Mouse (Mus musculus): Measurements from ENCODE around the gene Ift122.
"Not testable (repeated sequence)": the region's sequence is repeated elsewhere in the genome, so short reads cannot be mapped to it uniquely, and the experiment has no call there.

Ift122 gene

GRCm38 (mm10) chr6:115853091-115853813 lies at the start of gene Ift122, which contains the start of gene Mbd4:
TSS of gene Ift122 (plus strand) at chr6:115853470.
TSS of gene Mbd4 (minus strand) at chr6:115853371.
- peak; percentile 93 for DNase-seq (ENCODE audit: low spot score)

GRCm38 (mm10) chr6:115803541-115804382 lies 49.5 kb upstream of the Ift122 start:
- DNase-seq (ENCODE audit: low spot score), result no peak

- DNase-seq (ENCODE audit: low spot score), result no peak
Measured at GRCm38 (mm10) chr6:115804432-115805192, 48.7 kb upstream of the Ift122 start.

GRCm38 (mm10) chr6:115807464-115808195 lies 45.6 kb upstream of the Ift122 start:
- no peak for DNase-seq (ENCODE audit: low spot score)

DNA sequence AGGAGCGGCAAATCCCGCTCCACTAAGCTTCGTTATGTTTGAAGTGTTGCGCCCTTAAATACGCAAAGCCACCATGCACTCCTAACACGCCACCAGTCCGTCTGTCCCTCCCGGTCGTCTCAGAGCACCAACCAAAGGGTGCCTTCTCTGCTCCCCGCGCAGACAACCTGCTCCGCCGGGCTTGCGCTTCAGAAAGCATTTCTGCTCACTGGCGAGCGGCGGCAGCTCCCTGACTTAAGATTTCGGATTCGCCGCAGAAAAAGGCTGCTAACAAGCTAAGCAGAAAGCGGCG lies 45.1 kb upstream of the Ift122 start:
- no peak for DNase-seq (ENCODE audit: low spot score)

DNA sequence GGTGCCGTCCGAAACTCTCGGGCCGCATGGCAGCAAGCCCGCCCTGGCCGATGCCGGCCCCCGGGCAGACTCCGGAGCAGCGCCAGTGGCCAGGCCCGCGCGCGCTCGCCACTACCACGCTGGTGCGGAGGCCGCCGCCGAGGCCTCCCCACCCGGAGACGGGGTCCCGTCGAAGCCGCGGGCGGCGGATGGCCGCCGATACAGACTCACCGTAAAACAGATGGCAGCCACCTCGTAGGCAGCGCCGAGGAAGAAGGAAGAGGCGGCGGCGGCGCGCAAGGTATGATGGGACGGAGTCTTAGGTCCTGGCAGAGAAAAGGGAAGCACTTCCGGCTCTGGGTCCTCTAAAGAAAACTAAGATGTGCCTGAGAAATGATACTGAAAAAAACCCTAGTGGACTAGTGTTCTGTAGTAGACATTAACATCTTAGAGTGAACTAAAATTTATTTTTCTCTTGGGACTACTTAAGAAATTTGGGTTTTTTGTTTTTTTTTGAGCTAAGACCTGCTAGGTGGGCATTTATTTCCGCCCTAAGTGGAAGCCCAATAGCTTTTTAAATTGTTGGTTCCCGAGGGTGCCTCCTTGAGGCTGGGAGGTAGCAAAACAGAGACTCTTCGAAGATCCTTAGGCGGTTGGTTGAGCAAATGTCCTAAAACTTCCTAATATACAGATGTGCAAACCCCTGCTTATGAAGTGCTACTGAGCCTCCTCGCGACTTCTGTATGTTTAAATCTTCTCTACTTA lies 44.6 kb upstream of the Ift122 start, which contains the start of gene Rpl32:
Gene Rpl32, minus strand, starts transcription at position 260 of the 744 bp plus-strand sequence.
- DNase-seq (ENCODE audit: low spot score), result peak; percentile 54

GRCm38 (mm10) chr6:115811606-115812005 lies 41.7 kb upstream of the Ift122 start:
- no peak for DNase-seq (ENCODE audit: low spot score)

DNA sequence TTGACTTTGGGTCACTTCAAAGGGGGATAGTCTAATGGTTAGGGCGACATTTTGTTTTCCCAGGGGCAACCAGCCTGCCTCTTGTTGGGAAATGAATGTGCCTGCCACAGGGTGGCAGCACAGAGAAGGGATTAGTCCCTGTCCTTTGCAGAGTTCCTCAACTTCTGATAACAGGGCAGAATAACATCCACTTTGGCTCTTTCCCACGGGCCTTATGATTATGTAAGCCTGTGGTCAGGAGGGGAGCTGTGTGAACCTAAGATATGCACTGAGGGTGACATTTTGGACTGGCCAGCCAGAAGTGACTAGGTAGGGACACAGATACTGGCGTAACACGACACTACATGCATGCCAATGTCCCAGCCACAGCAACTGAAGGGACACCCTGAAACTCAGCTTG lies 39.2 kb upstream of the Ift122 start:
- no peak for DNase-seq (ENCODE audit: low spot score)

GRCm38 (mm10) chr6:115815041-115815440 lies 38.2 kb upstream of the Ift122 start:
- DNase-seq (ENCODE audit: low spot score), result no peak

- DNase-seq (ENCODE audit: low spot score), result no peak
Measured at GRCm38 (mm10) chr6:115818129-115818528, 35.1 kb upstream of the Ift122 start.

GRCm38 (mm10) chr6:115821216-115821993 lies 31.9 kb upstream of the Ift122 start:
- DNase-seq (ENCODE audit: low spot score), result no peak

DNA sequence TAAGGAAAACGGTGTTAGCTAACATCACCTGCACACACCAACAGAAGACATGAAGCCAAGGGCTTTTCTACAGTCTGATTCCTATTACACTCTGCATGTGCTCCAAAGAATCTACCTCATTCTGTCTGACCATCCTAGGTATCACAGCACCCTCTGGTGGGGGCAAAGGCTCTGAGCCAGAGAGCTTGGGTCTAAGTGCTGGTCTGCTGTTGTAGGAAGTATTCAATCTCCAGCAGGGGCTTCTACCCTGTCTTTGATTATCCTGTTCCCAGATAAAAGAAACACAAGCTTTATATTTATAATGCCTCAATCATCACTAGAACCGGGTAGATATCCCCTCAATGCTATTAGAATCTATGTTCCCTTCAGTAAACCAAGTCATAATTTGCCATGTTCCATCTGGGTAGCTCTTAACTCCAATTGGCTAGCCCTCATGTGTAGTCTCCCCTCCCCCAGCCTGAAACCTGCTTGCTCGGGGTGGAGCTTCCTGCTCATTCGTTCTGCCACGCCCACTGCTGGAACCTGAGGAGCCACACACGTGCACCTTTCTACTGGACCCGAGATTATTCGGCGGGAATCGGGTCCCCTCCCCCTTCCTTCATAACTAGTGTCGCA lies 29.3 kb upstream of the Ift122 start:
- not testable (repeated sequence) for DNase-seq (ENCODE audit: low spot score)

DNA sequence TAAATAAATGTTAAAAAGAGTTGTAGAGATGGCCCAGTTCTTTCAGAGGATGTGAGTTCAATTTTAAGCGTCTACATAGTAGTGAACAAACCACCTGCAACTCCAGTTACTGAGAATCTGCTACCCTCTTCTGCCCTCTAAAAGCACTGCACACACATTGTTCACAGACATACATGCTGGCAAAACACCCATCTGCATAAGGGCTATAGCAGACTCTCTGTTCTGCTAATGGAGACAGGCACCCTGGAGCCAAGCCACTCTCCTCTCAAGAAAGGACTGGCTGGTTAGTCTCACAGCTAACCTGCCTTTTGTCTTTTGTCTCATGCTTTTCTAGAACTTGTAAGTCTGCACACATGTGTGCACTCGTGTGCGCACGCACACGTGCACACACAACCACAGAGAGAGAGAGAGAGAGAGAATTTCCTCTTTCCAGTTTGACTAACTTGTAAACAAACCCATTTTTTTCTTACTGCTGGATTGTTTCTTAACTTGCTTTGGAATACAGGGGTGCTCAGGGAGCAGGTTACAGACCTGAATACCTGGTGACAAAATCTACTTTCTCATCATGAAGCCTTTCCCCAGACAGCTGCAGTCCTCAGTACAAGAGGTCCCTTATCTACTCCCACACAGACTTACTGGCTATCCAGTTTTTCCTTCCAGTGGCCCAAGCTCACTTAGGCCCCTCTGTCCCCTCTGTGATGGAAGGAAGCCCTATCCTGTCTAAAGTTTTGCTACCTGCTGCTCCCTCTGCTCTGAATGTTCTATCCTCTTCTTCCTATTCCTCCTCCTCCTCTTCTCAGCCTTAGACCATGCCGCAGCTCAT lies 22.3 kb upstream of the Ift122 start:
- DNase-seq (ENCODE audit: low spot score), result no peak

DNA sequence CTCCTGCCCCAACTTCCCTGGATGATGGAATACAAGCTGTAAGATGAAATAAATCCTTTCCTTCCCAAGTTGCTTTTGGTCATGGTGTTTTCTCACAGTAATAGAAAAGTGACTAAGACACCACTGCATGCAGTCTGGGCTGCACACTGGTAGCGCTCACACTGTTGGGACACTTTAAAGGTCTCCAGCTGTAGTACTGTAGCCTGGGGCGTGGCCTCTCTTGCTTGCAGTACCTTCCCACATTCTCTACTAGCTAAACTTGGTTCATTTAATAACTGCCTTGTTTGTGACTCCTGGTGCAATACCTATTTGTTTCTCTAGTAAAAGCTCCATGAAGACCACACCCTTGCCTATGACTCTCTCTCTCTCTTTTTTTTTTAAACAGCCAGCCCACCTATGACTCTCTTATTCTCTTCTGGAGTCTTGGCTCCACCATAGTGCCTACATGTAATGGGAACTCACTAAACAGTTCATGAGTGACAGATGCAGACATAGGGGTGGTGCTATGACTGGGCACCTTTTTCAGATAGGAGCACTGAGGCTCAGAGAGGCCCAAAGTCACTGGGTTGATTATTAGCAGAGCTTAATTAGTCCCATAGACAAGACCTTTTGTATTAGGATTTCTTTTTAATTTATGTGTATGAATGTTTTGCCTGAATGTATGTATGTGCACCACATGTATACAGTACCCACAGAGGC lies 21.0 kb upstream of the Ift122 start:
- DNase-seq (ENCODE audit: low spot score), result no peak

- DNase-seq (ENCODE audit: low spot score), result no peak
Measured at GRCm38 (mm10) chr6:115833861-115834260, 19.4 kb upstream of the Ift122 start.

GRCm38 (mm10) chr6:115838161-115838597 lies 15.1 kb upstream of the Ift122 start, which contains the start of gene Efcab12:
TSS of gene Efcab12 (minus strand) at chr6:115838412.
- DNase-seq (ENCODE audit: low spot score), result no peak

DNA sequence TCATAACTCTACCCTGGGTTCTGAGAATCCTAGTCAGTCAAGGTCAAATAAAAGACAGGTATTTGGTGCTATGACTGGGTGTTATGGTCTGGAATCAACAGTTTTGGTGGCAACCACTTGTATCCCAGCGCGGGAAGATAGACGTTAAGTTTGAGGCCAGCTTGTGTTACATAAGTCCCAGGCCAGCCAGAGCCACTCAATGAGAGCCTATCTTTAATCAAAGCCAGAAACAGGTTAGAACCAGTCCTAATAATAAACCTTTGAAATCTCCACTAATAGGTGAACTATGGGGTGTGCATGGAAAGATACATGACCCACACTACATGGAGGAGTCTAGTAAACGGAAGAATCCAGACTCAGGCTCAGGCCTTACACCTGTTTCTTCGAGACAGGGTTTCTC lies 14.5 kb upstream of the Ift122 start:
- no peak for DNase-seq (ENCODE audit: low spot score)

DNA sequence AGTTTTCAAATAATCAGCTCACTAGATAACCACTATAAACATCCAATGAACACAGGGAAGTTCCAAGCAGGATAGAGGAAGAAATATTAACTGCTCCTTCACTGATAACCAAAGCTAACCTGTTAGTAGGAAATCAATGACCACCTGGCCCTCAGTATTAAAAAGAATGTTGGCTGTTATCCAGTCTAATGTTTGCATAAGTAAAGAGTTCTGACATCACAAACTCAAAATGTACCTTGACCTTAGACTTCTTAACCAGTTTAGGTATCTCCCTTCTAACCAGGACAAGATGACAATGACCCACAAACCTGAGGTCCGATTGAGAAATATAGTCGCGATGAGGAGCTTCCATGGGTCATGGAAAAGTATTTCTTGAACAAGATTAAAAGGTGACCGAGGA lies 8.3 kb upstream of the Ift122 start:
- no peak for DNase-seq (ENCODE audit: low spot score)
